Mouse (Mus musculus) thymus, adult 18-20 months (tissue): ENCODE measurements around the gene Olfr267.

Experiments
- DNase-seq, 2 experiments: peaks; one replicate each; pipeline ENCODE4 v3.0.0; 2022; ENCODE audit warnings: mixed read lengths in 2 of 2

Gene Olfr267

GRCm38 (mm10) chr4:58787616-58788015 lies at the start of gene Olfr267:
TSS of gene Olfr267 (minus strand) at chr4:58787716.
- DNase-seq = no peak

GRCm38 (mm10) chr4:58832908-58833307 lies 45.4 kb upstream of the Olfr267 start:
- no peak for DNase-seq

- DNase-seq = no peak
Measured at GRCm38 (mm10) chr4:58825921-58826320, 38.4 kb upstream of the Olfr267 start.

GRCm38 (mm10) chr4:58786659-58787058 lies 857 bp downstream of the Olfr267 start:
- DNase-seq = no peak

DNA sequence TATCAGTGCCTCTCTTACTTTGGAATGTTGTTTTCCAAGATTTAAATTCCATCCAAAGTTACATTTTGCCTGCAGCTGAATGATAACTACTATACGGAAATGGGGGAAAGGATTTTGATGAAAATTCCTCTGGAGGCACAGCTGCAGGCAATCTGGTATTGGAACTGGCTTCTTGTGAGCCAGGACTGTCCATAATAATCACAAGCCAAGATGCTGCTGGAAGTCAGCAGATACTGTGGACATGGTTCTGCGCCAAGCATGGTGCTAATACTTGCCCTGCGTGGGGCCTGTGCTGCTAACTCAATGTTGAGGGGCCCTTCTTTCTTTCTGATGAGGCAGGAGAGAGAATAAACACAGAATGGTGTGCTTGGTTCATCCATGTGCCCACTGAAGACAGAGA lies 24.1 kb downstream of the Olfr267 start:
- no peak for DNase-seq

GRCm38 (mm10) chr4:58749510-58749909 lies 38.0 kb downstream of the Olfr267 start:
- no peak for DNase-seq

DNA sequence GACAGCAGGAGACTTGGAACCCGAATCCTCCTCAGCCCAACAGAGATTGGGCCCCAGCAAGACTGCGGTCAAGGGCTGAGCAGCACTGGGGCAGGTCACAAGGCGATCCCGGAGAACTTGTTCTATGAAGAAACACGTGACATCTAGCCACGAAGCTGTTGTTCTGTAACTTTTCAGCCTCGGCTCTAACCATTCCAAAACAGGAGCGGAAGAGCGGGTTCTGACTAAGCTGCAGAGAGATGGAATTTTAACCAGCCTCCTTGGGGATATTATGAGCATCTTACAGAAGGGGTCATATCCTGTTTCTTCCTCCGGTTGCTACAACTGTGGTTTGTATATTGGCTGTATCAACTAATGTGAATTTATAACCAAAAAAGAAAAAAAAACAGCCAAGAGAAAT lies 38.4 kb downstream of the Olfr267 start:
- DNase-seq = no peak

- no peak for DNase-seq
Measured at GRCm38 (mm10) chr4:58745583-58746222, 41.8 kb downstream of the Olfr267 start.

DNA sequence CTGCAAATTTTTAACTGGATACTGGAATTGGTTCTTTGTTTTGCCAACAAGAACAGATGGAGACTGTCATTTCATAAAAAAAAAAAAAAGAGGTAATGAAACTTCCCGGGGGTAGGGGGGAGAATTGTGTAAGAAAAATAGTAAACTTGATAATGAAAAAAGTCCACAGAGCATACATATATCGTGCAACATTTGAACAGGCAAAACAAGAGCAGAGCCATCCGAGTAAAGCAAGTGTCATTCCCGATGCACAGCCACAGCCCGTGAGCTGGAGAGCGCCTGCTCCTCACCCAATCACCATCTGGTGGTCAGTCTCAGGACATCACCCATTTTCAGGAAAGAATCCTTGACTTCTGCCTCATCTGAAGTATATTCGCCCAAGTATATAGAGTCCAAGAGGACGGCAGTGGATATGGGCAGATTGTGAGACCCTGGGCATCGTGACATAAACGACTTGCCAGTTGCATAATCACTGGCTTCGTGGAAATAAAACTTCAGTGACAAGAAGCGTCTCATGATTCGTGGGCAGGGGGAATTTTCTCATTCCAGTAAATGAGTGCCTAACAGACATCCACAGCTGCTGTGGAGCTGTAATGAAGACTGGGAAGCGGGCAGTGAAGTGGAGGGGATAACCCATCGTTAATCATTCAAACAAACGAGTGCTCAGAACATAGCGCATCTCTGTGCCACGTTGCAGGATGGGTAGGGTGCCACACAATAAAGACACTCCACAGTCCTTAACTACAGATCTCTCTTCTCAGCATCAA lies 50.5 kb downstream of the Olfr267 start:
- no peak for DNase-seq
